Mouse (Mus musculus): ENCODE data around the gene Narf. TPM values are rescaled to one million over a fixed set of nuclear protein-coding genes. Genes with fewer than 3 reads are reported as not detected.

Gene Narf
- 120 and 121 TPM in 2 replicates for polyA plus RNA-seq (2016; fragmentation: Nextera tagmentation; extraction: Ambion mirVana)

DNA sequence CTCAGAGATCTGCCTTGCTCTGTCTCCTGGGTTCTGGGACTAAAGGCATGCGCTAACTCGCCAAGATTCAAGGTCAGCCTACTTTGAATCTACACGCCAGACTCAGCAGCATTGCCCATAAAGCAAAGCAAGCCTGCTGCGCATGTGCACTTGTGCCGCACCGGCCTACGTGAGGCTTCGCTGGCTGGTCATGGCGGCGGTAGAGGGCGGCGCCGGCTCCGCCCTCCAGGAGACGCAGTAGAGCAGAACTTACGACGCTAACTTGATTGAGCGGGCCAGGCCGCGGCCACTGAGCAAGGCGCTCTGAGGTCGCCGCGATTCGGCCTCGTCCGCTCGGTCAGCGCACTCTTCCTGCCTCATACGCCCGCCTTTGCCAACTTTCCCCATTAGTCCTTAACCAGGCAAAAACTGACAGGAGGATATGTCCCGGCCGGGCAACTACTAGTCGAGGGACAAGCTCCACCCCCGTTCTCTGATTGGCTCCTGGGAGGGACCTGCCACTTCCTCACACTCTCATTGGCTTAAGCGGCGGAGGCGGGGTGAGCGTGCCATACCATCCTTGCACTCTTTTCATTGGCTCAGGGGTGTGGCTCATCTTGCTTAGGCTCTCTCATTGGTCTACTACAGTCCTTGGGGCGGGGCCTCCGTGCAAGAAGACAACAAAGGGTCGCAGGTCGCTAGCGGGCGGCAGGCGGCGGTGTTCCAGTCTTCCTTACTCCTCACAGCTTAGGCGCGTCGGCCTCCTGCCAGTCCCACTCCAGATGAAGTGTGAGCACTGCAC lies at the start of gene Narf:
Narf (plus strand) TSS at position 690 of the 781 bp plus-strand sequence.
- Histone ChIP-seq H3K9ac (peak within 1 kb of the TSS; percentile 91), H3K9me3 (replicated peaks) (no peaks in the 10 kb centered on the region), H3K27ac (peak within 1 kb of the TSS; percentile 99), H3K27me3 (replicated peaks) (no peaks in the 10 kb centered on the region), H3K36me3 (peaks cover 29% of the 10 kb centered on the region), H3K4me3 (peak within 1 kb of the TSS; percentile 92), H3K4me1 (peaks cover 64% of the 10 kb centered on the region), H3K4me2 (peak within 1 kb of the TSS; percentile 82)
- ATAC-seq, result peak; percentile 94
- WGBS (ENCODE audit: insufficient replicate concordance), result under 1% methylated on average over 50 of the region's 50 CpGs

- no peak overlapping the region for H3K9ac ChIP-seq
- H3K27ac ChIP-seq, result no peak overlapping the region
- no peaks in the 10 kb centered on the region for H3K9me3 ChIP-seq (replicated peaks)
- H3K4me2 ChIP-seq, result no peak overlapping the region
- H3K36me3 ChIP-seq, result 0 out of 2 replicates have a peak, but pooled peaks cover 5% of the 10 kb centered on the region
- no peaks in the 10 kb centered on the region for H3K27me3 ChIP-seq (replicated peaks)
- H3K4me1 ChIP-seq, result no peaks in the 10 kb centered on the region
- H3K4me3 ChIP-seq, result no peak overlapping the region
- 75% methylated on average over 3 of the region's 3 CpGs for WGBS (ENCODE audit: insufficient replicate concordance)
- ATAC-seq, result no peak
Observed at GRCm38 (mm10) chr11:121189681-121190080, 47.4 kb upstream of the Narf start.

DNA sequence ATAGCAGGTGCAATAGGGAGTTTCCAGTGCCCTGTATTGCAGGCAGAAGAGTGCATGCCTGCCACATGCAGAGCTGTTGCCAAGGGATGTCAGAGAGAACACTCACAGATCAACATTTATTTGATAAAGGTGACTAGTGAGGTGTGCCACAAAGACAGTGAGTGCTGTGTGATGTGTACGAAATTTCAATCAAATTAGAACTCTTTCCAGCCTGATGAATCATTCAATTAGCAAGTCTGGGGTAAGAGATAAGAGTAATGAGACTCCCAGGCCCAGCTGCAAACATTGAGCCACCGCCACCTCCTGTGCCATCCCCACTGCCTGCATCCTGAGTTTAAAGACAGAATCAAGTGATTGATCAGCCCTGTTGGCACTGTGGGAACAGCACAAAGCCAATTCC lies 44.3 kb upstream of the Narf start:
- Histone ChIP-seq H3K27me3 (replicated peaks) (no peaks in the 10 kb centered on the region), H3K36me3 (no peaks in the 10 kb centered on the region), H3K4me3 (no peak overlapping the region), H3K4me2 (no peak overlapping the region), H3K9me3 (replicated peaks) (no peaks in the 10 kb centered on the region), H3K9ac (no peak overlapping the region), H3K4me1 (no peaks in the 10 kb centered on the region), H3K27ac (no peak overlapping the region)
- ATAC-seq, result no peak
- 31% methylated on average over 2 of the region's 2 CpGs for WGBS (ENCODE audit: insufficient replicate concordance)

DNA sequence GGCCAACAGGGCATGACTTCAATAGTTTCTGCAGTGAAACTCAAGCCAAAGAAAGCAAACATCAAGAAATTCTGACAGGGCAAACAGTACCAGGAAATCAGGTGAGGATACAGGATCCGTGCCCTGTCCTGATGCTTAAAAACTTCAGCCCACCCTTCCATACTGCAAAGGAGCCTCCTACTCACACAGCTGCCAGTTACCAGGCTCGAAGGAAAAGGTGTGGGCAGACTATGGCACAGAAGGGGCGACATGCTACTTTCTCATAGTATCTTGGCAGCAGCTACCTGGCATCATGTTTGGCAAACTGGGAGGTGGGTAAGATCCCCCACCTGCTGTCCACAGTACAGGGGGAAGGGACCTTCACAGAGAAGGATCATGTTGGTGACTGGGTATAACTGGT lies 43.6 kb upstream of the Narf start:
- Histone ChIP-seq H3K9ac (no peak overlapping the region), H3K4me1 (no peaks in the 10 kb centered on the region), H3K9me3 (replicated peaks) (no peaks in the 10 kb centered on the region), H3K4me3 (no peak overlapping the region), H3K36me3 (no peaks in the 10 kb centered on the region), H3K27me3 (replicated peaks) (no peaks in the 10 kb centered on the region), H3K4me2 (no peak overlapping the region), H3K27ac (no peak overlapping the region)
- 65% methylated on average over 3 of the region's 3 CpGs for WGBS (ENCODE audit: insufficient replicate concordance)
- ATAC-seq, result no peak

- 20% methylated on average over 2 of the region's 2 CpGs for WGBS (ENCODE audit: insufficient replicate concordance)
- no peaks in the 10 kb centered on the region for H3K27me3 ChIP-seq (replicated peaks)
- H3K9me3 ChIP-seq (replicated peaks), result no peaks in the 10 kb centered on the region
Observed at GRCm38 (mm10) chr11:121198622-121199021, 38.4 kb upstream of the Narf start.

DNA sequence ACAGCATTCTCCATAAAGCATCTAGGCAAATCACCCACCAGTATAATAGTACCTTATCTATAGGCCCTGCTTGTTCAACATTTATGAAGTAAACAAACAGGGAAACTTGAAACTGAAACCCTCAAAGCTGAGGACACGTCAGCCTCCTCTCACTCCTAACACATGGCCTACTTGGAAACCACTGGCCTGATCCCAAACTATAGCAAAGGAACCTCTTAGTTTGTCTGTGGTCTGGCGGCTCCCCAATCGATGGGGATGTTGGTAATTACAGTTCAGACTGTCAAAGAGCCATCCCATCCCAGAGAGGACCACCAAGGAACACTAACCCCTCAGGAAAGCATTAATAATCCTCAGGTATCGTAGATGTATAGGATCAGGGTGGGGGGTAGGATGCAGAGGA lies 37.2 kb upstream of the Narf start:
- Histone ChIP-seq H3K4me3 (no peak overlapping the region), H3K4me2 (no peak overlapping the region), H3K9me3 (replicated peaks) (no peaks in the 10 kb centered on the region), H3K9ac (no peak overlapping the region), H3K27me3 (replicated peaks) (no peaks in the 10 kb centered on the region), H3K4me1 (peaks cover 15% of the 10 kb centered on the region), H3K36me3 (no peaks in the 10 kb centered on the region), H3K27ac (no peak overlapping the region)
- 77% methylated on average over 4 of the region's 4 CpGs for WGBS (ENCODE audit: insufficient replicate concordance)
- ATAC-seq, result no peak

More at GRCm38 (mm10) chr11:121198622-121199021, 38.4 kb upstream of the Narf start:
- H3K9ac ChIP-seq, result no peak overlapping the region
- no peak overlapping the region for H3K4me2 ChIP-seq
- H3K4me3 ChIP-seq, result no peak overlapping the region
- H3K27ac ChIP-seq, result no peak overlapping the region
- peaks cover 4% of the 10 kb centered on the region for H3K4me1 ChIP-seq
- no peaks in the 10 kb centered on the region for H3K36me3 ChIP-seq
- ATAC-seq, result no peak

DNA sequence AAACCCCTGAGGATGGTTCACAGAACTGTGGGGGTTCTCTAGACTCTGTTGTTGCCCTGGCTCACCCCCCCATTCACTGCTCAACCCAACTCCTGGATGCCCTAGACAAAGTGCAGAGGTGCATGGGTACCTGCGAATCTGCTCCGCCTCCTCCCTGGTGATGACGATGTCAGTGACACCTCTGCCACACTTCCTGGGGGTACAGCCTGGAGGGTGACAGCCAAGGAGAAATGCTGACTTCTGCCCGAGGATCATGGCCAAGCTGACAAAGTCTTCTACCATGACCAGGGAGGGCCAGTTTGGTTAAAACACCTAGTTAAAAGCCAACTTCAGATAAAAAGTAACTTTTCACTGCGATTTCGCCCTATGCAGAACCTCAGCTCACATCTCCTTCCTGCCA lies 36.3 kb upstream of the Narf start:
- Histone ChIP-seq H3K4me2 (no peak overlapping the region), H3K9ac (no peak overlapping the region), H3K4me3 (no peak overlapping the region), H3K4me1 (peaks cover 21% of the 10 kb centered on the region), H3K27me3 (replicated peaks) (no peaks in the 10 kb centered on the region), H3K36me3 (no peaks in the 10 kb centered on the region), H3K9me3 (replicated peaks) (no peaks in the 10 kb centered on the region), H3K27ac (no peak overlapping the region)
- 73% methylated on average over 6 of the region's 6 CpGs for WGBS (ENCODE audit: insufficient replicate concordance)
- no peak for ATAC-seq

DNA sequence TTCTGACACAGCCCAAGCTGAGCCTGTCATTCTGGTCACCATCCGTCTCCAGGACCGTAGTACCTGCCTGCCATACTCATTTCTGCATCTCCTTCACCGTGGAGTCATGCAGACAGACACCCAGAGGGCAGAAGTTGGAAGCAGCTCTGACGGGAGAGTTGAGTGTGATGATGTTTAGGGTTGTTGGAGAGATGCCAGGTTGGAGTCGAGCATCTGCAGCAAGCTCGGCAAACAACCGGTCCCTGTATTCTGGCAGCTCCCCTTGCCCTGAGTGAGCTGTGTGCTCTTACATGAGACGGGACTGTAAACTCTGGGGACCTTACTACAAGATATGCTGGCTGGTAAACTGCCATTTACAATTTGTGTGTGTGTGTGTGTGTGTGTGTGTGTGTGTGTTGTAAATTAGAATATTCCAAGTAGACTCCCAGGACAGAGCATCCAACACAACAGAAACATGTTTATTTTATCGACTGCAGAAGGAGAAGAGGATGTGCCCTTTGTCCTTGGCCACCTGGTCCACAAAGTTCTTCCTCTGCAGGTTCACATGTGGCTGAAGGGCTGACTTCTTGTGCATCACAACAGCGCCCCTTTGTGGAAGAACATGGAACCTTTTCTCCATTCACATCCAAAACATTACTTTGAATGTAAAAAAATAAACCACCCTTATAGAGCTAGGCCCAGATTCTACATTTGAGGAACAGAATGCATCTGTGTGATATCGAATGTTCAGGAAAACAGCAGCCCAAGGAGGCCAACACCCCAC lies 35.4 kb upstream of the Narf start:
- no peak overlapping the region for H3K4me2 ChIP-seq
- ATAC-seq, result no peak
- no peaks in the 10 kb centered on the region for H3K27me3 ChIP-seq (replicated peaks)
- H3K4me1 ChIP-seq, result peaks cover 21% of the 10 kb centered on the region
- no peak overlapping the region for H3K27ac ChIP-seq
- no peak overlapping the region for H3K4me3 ChIP-seq
- no peak overlapping the region for H3K9ac ChIP-seq
- 60% methylated on average over 11 of the region's 11 CpGs for WGBS (ENCODE audit: insufficient replicate concordance)
- no peaks in the 10 kb centered on the region for H3K9me3 ChIP-seq (replicated peaks)
- H3K36me3 ChIP-seq, result no peaks in the 10 kb centered on the region

DNA sequence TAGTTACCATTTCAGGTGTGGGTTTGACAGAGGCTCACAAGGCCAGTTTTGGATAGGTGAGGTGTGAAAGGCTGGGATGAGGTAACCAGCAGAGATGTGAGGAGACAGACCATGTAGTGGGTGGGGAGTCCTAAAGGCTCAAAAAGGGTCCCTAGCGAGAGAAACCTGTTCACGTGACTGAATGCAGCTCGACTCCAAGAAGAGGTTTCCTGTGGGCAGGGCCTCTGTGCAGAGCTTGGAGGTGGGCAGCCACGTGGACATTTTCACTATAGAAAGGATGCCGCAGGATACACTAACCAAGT lies 33.2 kb upstream of the Narf start:
- Histone ChIP-seq H3K9me3 (replicated peaks) (no peaks in the 10 kb centered on the region), H3K4me3 (peak overlapping the region; percentile 83), H3K27ac (no peak overlapping the region), H3K9ac (no peak overlapping the region), H3K4me2 (peak overlapping the region; percentile 97), H3K27me3 (replicated peaks) (no peaks in the 10 kb centered on the region), H3K36me3 (peaks cover 12% of the 10 kb centered on the region), H3K4me1 (peaks cover 21% of the 10 kb centered on the region)
- WGBS (ENCODE audit: insufficient replicate concordance), result under 1% methylated on average over 5 of the region's 5 CpGs
- ATAC-seq, result no peak

DNA sequence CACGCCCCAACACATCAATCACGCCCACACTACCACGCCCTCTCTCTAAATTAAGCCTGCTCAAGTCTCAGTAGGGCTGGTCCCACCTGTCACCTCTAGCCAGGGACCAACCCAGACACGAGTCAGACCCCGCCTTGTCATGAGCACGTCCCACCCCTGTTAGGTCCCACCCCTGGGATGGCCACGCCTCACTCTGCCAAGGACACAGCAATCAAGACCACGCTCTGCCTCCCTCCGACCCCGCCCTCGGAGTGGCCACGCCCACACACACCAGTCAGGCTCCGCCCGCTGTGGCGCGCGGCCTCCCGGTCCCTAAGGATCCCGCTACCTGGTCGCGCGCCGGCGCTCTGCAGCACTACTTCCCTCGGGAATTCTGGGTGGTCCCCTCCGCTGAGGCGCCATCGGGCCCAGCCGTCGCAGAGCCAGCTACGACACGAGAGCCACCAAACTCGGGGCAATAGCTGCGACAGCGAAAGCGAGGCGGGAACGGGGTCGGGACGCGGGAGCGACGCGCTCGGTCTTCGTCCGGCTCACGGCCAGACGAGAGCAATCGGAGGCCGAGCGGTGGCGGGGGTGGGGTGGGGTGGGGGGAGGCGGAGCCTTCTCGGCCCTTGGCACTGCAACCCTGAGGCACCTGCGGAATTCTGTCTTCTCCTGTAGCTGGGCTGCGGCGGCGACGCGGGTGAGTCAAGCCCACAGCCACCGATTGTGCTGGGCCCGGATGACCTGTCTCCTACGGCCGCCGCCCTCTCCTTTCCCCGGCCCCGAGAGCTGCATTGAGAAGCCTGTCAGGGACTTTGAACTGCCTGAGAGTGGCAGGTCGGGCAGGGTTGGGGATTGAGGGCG lies 32.7 kb upstream of the Narf start, which contains the start of the genes Hexdc and Ogfod3:
Hexdc (plus strand) TSS at position 273 of the 846 bp plus-strand sequence.
Ogfod3 (minus strand) TSS at position 551 of the 846 bp plus-strand sequence.
- H3K36me3 ChIP-seq, result peaks cover 16% of the 10 kb centered on the region
- H3K9me3 ChIP-seq (replicated peaks), result no peaks in the 10 kb centered on the region
- under 1% methylated on average over 65 of the region's 70 CpGs for WGBS (ENCODE audit: insufficient replicate concordance)
- peaks cover 21% of the 10 kb centered on the region for H3K4me1 ChIP-seq
- no peaks in the 10 kb centered on the region for H3K27me3 ChIP-seq (replicated peaks)
- peak within 1 kb of the TSS; percentile 83 for H3K27ac ChIP-seq
- H3K4me3 ChIP-seq, result peak within 1 kb of the TSS; percentile 83
- peak within 1 kb of the TSS; percentile 97 for H3K4me2 ChIP-seq
- peak; percentile 99 for ATAC-seq
- peak within 1 kb of the TSS; percentile 82 for H3K9ac ChIP-seq

GRCm38 (mm10) chr11:121216831-121217230 lies 20.2 kb upstream of the Narf start:
- Histone ChIP-seq H3K9ac (no peak overlapping the region), H3K27me3 (replicated peaks) (no peaks in the 10 kb centered on the region), H3K4me2 (no peak overlapping the region), H3K27ac (no peak overlapping the region), H3K36me3 (peaks cover 62% of the 10 kb centered on the region), H3K4me3 (no peak overlapping the region), H3K4me1 (peaks cover 3% of the 10 kb centered on the region; the same call in 1 of the 2 replicates), H3K9me3 (replicated peaks) (no peaks in the 10 kb centered on the region)
- 87% methylated on average over 3 of the region's 3 CpGs for WGBS (ENCODE audit: insufficient replicate concordance)
- no peak for ATAC-seq

Measured in liver, embryonic 12.5 days (tissue).